Mouse (Mus musculus) regulatory T cell (primary cell): Measurements from ENCODE around the gene Chd9.

Experiments used
- in situ Hi-C: fragments of 300-600 bp; cut with MboI, MseI; formaldehyde crosslinking; loops from one replicate; pipeline ENCODE4 v1.15.1; 2025; ENCODE audit warnings: high pct_unique_total_duplicates

Chd9 gene

GRCm38 (mm10) chr8:90964044-90964443 lies 135.9 kb downstream of the Chd9 start:
- in situ Hi-C loops = no loop called here

DNA sequence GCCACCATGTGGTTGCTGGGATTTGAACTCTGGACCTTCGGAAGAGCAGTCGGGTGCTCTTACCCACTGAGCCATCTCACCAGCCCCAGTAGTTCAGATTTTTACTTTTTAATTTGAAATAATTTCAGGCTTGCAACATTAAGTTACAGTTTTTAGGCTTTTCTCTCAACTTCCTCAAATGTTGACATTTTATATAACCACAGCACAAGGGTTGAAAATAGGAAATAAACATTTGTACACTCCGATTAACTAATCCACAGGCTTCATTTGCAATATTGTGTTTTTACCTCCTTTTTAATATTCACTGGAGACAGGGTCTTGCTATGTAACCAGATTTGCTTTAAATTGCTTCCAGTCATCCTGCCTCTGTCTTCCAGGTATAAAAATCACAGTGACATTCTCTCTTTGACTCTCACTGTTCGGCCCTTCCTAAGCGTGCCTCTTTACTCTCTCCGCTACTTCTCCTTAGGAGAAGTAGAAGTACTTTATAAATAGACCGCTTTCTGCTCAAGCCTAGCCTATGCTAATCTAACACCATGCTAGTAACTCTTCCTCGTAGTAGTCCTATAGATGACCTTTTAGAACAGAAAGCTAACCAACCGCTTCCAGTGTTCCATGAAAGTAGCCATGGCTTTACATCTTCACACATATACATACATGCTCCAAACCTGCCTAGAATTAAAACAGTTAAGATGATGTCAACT lies 137.5 kb downstream of the Chd9 start:
- in situ Hi-C loops = no loop called here

DNA sequence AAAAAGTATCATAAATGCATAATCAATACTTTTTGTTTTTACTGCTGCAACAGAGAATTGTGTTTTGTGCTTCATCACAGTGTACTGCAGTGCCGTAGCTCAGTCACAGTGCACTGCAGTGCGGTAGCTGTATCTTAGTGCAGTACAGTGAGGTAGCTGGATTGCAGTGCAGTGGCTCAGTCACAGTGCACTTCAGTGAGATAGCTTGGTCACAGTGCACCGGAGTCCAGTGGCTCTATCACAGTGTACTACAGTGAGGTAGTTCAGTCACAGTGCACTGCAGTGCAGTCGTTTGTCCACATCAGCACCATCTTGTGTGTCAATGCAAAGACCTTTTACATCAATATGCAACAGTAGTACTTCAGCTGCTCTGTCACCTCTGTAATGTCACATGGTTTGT lies 140.2 kb downstream of the Chd9 start:
- in situ Hi-C loops = no loop called here

DNA sequence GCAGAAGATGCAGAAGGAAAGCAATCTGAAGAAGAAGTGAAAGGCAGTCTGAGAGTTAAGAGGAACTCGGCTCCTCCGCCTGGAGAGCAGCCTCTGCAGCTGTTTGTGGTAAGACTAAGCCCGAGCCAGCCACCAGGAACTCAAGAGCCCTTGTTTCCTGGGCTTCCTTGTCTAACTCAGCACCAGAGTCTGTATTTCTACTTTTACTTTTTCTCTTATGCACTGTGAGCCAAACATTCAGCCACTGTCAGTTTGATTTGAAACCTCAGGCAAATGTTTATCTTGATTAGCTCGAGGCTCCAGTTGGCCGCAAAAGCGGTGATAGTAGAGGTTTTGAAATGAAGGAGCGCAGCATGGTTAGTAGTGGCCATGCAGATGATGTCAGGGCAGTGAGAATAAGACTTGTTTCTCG lies 148.8 kb downstream of the Chd9 start:
- in situ Hi-C loops = no loop called here

- in situ Hi-C loops = no loop called here
These were observed 150.6 kb downstream of the Chd9 start for GRCm38 (mm10) chr8:90978720-90979119.

DNA sequence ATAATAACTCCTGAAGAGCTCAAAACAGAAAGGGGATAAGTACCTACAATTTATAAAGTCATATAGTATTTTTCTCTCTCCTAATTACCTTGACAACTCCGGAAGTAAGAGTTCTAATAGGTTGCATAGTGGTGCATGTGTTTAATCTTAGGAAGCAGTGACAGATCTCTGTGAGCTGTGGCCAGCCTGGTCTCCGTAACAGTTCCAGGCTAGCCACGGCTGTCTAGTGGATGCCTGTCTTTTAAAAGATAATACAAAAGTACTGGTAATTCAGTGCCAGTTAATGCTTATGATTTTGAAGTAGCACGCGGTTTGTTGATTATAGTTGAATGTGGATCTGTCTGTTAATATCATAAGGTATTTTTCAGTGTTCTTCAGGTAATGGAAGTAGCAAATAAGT lies 151.1 kb downstream of the Chd9 start:
- in situ Hi-C loops = no loop called here

- in situ Hi-C loops = no loop called here
These were observed 153.9 kb downstream of the Chd9 start for GRCm38 (mm10) chr8:90982087-90982486.

- in situ Hi-C loops = loop anchor here (5.0 kb wide), 1 partner anchor 202 kb away; the partner anchor contains the start of gene Gm19935
These were observed 191.6 kb downstream of the Chd9 start for GRCm38 (mm10) chr8:91019726-91020125.

GRCm38 (mm10) chr8:91034417-91034816 lies 206.3 kb downstream of the Chd9 start:
- in situ Hi-C loops = no loop called here

DNA sequence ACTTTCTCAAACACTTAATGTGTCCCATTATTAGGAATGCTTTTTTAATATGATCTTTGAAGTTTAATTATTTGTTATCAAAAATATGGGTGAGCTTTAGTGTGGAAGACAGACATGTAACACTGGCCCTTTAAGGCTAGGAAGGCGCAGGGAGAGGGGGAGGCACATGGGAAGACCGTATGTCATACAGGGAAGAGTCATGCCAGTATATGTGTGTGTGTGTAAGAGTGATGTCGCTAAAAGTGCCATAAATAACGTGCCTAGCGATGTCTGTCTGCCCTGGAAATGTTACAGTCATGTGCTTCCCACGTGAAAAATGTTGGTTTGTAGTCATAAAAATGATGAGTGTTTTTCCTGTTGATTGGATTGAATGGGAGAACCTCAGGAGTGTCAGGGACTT lies 208.8 kb downstream of the Chd9 start:
- in situ Hi-C loops = no loop called here

- in situ Hi-C loops = no loop called here
These were observed 210.5 kb downstream of the Chd9 start for GRCm38 (mm10) chr8:91038637-91039036.

DNA sequence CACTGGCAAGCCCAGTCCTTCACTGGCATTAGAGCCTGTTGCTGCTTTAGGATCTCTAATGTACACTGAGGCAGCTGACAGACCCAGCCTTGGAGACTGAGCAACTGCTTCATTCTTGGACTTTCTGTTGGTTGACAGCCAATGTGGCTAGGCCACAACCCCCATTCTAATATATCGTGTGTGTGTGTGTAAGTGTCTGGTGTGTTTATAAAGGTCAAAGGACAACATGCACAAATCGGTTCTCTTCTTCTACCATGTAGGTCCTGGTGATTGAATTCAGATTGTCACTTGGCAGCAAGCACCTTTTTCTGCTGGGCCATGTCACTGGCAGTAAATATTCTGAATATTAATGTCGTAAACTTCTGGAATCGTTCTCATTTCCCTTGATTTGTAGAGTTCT lies 218.2 kb downstream of the Chd9 start:
- in situ Hi-C loops = loop anchor here (10.0 kb wide), 1 partner anchor 178 kb away; no protein-coding TSS in a partner anchor

DNA sequence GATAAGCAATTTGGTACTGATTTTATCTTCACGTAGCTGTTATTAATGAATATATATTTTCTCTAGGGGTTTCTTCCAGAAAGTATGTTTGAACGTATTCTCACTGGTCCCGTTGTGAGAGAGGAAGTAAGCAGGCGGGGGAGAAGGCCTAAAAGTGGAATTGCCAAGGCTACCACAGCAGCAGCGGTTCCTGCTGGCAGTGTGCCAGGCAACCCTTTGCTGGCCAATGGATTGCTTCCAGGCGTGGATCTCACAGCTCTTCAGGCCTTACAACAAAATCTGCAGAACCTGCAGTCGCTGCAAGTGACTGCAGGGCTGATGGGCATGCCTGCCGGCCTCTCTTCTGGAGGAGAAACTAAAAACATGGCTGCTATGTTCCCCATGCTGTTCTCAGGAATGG lies 222.9 kb downstream of the Chd9 start:
- in situ Hi-C loops = no loop called here

GRCm38 (mm10) chr8:91054418-91054817 lies 226.3 kb downstream of the Chd9 start:
- in situ Hi-C loops = no loop called here

- in situ Hi-C loops = loop anchor here (5.0 kb wide), 1 partner anchor 490 kb away; no protein-coding TSS in a partner anchor
These were observed 228.7 kb downstream of the Chd9 start for GRCm38 (mm10) chr8:91056848-91057247.

DNA sequence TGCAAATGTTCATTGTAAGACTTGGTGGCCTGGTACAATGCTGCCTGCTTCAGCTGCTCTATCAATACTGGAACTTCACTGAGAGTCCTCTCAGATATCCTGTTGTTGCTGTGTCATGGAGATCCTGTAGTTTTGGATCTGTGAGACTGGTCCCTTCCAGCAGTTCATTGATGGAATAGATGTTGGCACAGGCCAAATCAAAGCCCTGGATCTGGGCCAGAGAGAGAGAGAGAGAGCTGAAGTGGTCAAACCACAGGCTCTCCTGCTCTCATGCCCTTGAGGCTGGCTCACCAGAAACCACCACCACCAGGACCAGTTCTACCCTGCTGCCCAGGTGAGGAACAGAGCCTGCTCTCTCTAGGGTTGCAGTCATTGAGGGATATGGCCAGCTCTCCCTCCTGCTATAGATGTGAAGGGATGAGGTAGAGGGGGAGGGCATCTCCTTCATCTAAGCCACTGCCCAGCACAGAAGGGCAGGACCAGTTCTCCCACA lies 231.0 kb downstream of the Chd9 start:
- in situ Hi-C loops = loop anchor here (5.0 kb wide), 1 partner anchor 488 kb away; no protein-coding TSS in a partner anchor

DNA sequence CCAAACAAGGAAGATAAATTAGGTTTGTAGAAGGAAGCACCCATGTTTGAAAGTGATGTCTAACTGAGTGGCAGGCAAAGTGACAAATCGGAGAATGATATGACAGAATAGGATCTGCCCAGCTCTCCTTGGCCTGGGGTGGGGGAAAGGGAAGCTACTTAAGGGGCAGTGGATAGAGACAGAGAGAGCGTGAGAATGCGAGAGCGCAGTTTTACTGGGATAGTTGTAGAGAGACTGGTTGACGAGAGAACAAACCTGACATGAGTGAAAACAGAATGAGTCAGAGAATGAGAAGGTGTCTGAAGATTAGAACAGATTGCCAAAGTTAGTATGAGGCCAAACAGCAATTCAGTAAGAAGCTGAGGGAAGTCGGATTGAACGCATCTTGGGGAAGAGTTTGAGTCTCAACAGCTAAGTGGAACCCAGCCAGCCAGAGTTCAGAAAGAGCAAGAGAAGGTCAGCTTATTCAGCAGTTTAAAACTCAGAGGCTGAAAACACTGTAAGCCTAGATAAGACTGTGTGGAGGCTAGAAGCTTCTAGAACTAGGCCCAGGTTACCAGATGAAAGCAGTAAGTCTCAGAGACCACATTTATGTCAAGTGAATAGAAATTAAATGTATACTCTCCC lies 231.8 kb downstream of the Chd9 start:
- in situ Hi-C loops = loop anchor here (5.0 kb wide), 1 partner anchor 487 kb away; no protein-coding TSS in a partner anchor

GRCm38 (mm10) chr8:91060555-91061471 lies 232.7 kb downstream of the Chd9 start:
- in situ Hi-C loops = no loop called here

DNA sequence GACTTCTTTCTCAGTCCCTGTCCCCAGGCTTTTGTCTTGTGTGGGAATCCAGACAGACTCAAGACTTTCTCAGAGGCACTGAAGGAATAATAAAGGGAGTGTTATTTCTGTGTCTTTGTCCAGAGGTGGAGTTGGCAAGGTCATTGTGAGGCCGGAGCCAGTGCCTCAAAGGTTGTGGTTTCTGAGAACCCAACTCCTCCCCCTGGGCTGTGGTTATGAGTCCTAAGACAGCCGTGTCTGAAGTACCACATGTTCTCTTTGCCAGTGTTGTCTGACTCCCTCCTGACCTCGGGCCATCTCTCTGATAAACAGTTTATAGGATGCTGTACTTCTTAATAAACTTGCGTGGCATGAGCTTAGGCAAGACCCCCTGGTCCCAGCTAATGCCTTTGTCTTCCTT lies 237.0 kb downstream of the Chd9 start:
- in situ Hi-C loops = no loop called here

GRCm38 (mm10) chr8:91069407-91069806 lies 241.3 kb downstream of the Chd9 start:
- in situ Hi-C loops = no loop called here

- in situ Hi-C loops = loop anchor here (10.0 kb wide), 1 partner anchor 325 kb away; no protein-coding TSS in a partner anchor
These were observed 241.7 kb downstream of the Chd9 start, which contains the start of gene Rbl2 for GRCm38 (mm10) chr8:91069834-91070233. Rbl2 (plus strand) TSS chr8:91070057.
